Comparison of ENCODE assay signal across 22 mouse cellular contexts in genomic region chr11:104576772-104577612, GRCm38 (mm10). TPM values are rescaled to one million over a fixed set of nuclear protein-coding genes. Genes with fewer than 3 reads are reported as not detected.
DNase-seq lines count a peak whose midpoint lies in the region; ATAC-seq and TF ChIP-seq lines count a peak whose summit lies in the region.
"Had no signal": no experiment of that assay in that cellular context is flagged by ENCODE, and none has a peak within 500 bp of the region (broad histone marks: within the 10 kb centered on the region; RNA-seq: fewer than 3 reads in every experiment).

No protein-coding gene starts in this region.

- H3K27me3 ChIP-seq in heart, adult 2 months (ENCODE audit: control insufficient read depth, insufficient read depth, low read length), result no peaks in the 10 kb centered on the region
- no peaks in the 10 kb centered on the region for H3K27me3 ChIP-seq in kidney, embryonic 16.5 days (ENCODE audit: insufficient read depth, low read length)
- no peaks in the 10 kb centered on the region for H3K27me3 ChIP-seq in kidney, embryonic 14.5 days (ENCODE audit: control insufficient read depth, insufficient read depth, low read length)
- no peaks in the 10 kb centered on the region for H3K27me3 ChIP-seq in heart, postnatal 0 days (ENCODE audit: control insufficient read depth, insufficient read depth, low read length)

- no peak for TF ChIP-seq POLR2A in heart, adult 2 months (IDR thresholded peaks at IDR 0.05; ENCODE audit: insufficient read depth, low read depth, low read length)
- no peak for TF ChIP-seq POLR2A in cortical plate, adult 2 months (IDR thresholded peaks at IDR 0.05; ENCODE audit: extremely low read depth, insufficient read depth, low read length)

- no peak for TF ChIP-seq CTCF in heart, adult 2 months (IDR thresholded peaks at IDR 0.05)
- no peak for TF ChIP-seq CTCF in cortical plate, adult 2 months (IDR thresholded peaks at IDR 0.05; ENCODE audit: extremely low read depth, insufficient read depth, low read length)
- no peak for TF ChIP-seq CTCF in heart, postnatal 0 days (IDR thresholded peaks at IDR 0.05; ENCODE audit: low read depth)

- no peak for TF ChIP-seq EP300 in heart, adult 2 months (IDR thresholded peaks at IDR 0.05; ENCODE audit: insufficient read depth, low read depth, low read length)
- TF ChIP-seq EP300 in heart, postnatal 0 days (IDR thresholded peaks at IDR 0.05; ENCODE audit: low read depth), result no peak

- no peak for DNase-seq in heart, adult 2 months
- no peak for DNase-seq in heart, postnatal 10 days
- DNase-seq in heart, postnatal 0 days (ENCODE audit: low spot score), result no peak
- no peak for DNase-seq in cerebellum, adult 9-11 months
- no peak for DNase-seq in left cerebral cortex, postnatal 14 days (ENCODE audit: low spot score in 2 of 2)
- DNase-seq: adrenal gland, postnatal 25 days; cerebellum, adult 9-10 months; kidney, adult 18-20 months; kidney, postnatal 10 days; thymus, adult 18-20 months; thymus, postnatal 36 days had no signal

- no peak overlapping the region for H3K4me2 ChIP-seq in kidney, embryonic 16.5 days (replicated peaks; ENCODE audit: low read depth, low read length)
- H3K4me2 ChIP-seq in kidney, embryonic 14.5 days (replicated peaks; ENCODE audit: low read depth, low read length), result no peak overlapping the region
- H3K4me2 ChIP-seq in heart, postnatal 0 days (ENCODE audit: low read depth, low read length), result peak overlapping the region; percentile 40; the same call in 1 of the 2 replicates
- H3K4me2 ChIP-seq: embryonic facial prominence, embryonic 13.5 days; hindbrain, embryonic 14.5 days; limb, embryonic 12.5 days; liver, embryonic 15.5 days had no signal

- peak overlapping the region; percentile 45; the same call in 1 of the 2 replicates for H3K27ac ChIP-seq in heart, adult 2 months
- H3K27ac ChIP-seq in kidney, embryonic 16.5 days (ENCODE audit: low read length), result no peak overlapping the region
- H3K27ac ChIP-seq in kidney, embryonic 14.5 days (ENCODE audit: low read depth, low read length), result no peak overlapping the region
- H3K27ac ChIP-seq in cortical plate, adult 2 months (ENCODE audit: insufficient read depth, low read length), result 0 out of 2 replicates have a peak overlapping the region, but pooled peaks have one; percentile 31
- peak overlapping the region; percentile 77 for H3K27ac ChIP-seq in heart, postnatal 0 days (ENCODE audit: low read depth)
- H3K27ac ChIP-seq: embryonic facial prominence, embryonic 13.5 days; hindbrain, embryonic 14.5 days; limb, embryonic 12.5 days; liver, embryonic 15.5 days; midbrain, embryonic 10.5 days had no signal

- no peak for ATAC-seq in kidney, embryonic 16.5 days (ENCODE audit: low FRiP score, low TSS enrichment)
- no peak for ATAC-seq in kidney, embryonic 14.5 days (ENCODE audit: low FRiP score, low TSS enrichment)
- peak; percentile 33 for ATAC-seq in heart, postnatal 0 days (ENCODE audit: insufficient read depth, low read depth)
- ATAC-seq: forebrain, embryonic 14.5 days; inflammation-experienced regulatory T-cells, adult 6 months; midbrain, embryonic 16.5 days had no signal

- H3K4me1 ChIP-seq in heart, adult 2 months (ENCODE audit: control insufficient read depth, insufficient read depth, low read length), result peaks cover 3% of the 10 kb centered on the region
- peaks cover 4% of the 10 kb centered on the region; the same call in 1 of the 2 replicates for H3K4me1 ChIP-seq in kidney, embryonic 16.5 days (ENCODE audit: insufficient read depth, low read length)
- H3K4me1 ChIP-seq in kidney, embryonic 14.5 days (ENCODE audit: control insufficient read depth, insufficient read depth, low read length), result no peaks in the 10 kb centered on the region
- peaks cover 2% of the 10 kb centered on the region; the same call in 1 of the 2 replicates for H3K4me1 ChIP-seq in cortical plate, adult 2 months (ENCODE audit: control insufficient read depth, insufficient read depth, low read length)
- peaks cover 35% of the 10 kb centered on the region for H3K4me1 ChIP-seq in heart, postnatal 0 days (ENCODE audit: control insufficient read depth, insufficient read depth)
- H3K4me1 ChIP-seq: liver, embryonic 15.5 days had no signal

- H3K9ac ChIP-seq in heart, adult 2 months (ENCODE audit: low read depth, low read length), result no peak overlapping the region
- 0 out of 2 replicates have a peak overlapping the region, but pooled peaks have one; percentile 16 for H3K9ac ChIP-seq in kidney, embryonic 16.5 days (replicated peaks; ENCODE audit: low read length)
- no peak overlapping the region for H3K9ac ChIP-seq in kidney, embryonic 14.5 days (ENCODE audit: low read depth, low read length)
- H3K9ac ChIP-seq in heart, postnatal 0 days (replicated peaks; ENCODE audit: low read depth, low read length), result peak overlapping the region; percentile 31
- H3K9ac ChIP-seq: embryonic facial prominence, embryonic 13.5 days; hindbrain, embryonic 14.5 days; limb, embryonic 12.5 days; liver, embryonic 15.5 days had no signal

- no peaks in the 10 kb centered on the region for H3K36me3 ChIP-seq in heart, adult 2 months (ENCODE audit: control insufficient read depth, insufficient read depth, low read length)
- no peaks in the 10 kb centered on the region for H3K36me3 ChIP-seq in kidney, embryonic 16.5 days (ENCODE audit: insufficient read depth, low read length)
- H3K36me3 ChIP-seq in kidney, embryonic 14.5 days (ENCODE audit: control insufficient read depth, insufficient read depth, low read length), result no peaks in the 10 kb centered on the region
- H3K36me3 ChIP-seq in heart, postnatal 0 days (replicated peaks; ENCODE audit: control insufficient read depth, insufficient read depth, low read length), result no peaks in the 10 kb centered on the region; the same call in 1 of the 2 replicates
- H3K36me3 ChIP-seq: embryonic facial prominence, embryonic 13.5 days; limb, embryonic 12.5 days; liver, embryonic 15.5 days; midbrain, embryonic 10.5 days had no signal

- intact Hi-C loops in heart, adult 2 months (cut with DNase I), result no loop called here
- intact Hi-C loops in heart, postnatal 10 days (cut with DNase I), result no loop called here
- intact Hi-C loops in left cerebral cortex, postnatal 14 days (cut with DNase I), result no loop called here

- H3K4me3 ChIP-seq in heart, adult 2 months, result no peak overlapping the region
- no peak overlapping the region for H3K4me3 ChIP-seq in kidney, embryonic 16.5 days (ENCODE audit: low read length)
- H3K4me3 ChIP-seq in kidney, embryonic 14.5 days (ENCODE audit: low read length), result no peak overlapping the region
- H3K4me3 ChIP-seq in cortical plate, adult 2 months (ENCODE audit: insufficient read depth, low read length), result no peak overlapping the region
- peak overlapping the region; percentile 27 for H3K4me3 ChIP-seq in heart, postnatal 0 days (ENCODE audit: low read depth, low read length)
- H3K4me3 ChIP-seq: embryonic facial prominence, embryonic 13.5 days; limb, embryonic 12.5 days; liver, embryonic 15.5 days; midbrain, embryonic 10.5 days had no signal

- no peaks in the 10 kb centered on the region for H3K9me3 ChIP-seq in kidney, embryonic 16.5 days (ENCODE audit: low read length)
- no peaks in the 10 kb centered on the region for H3K9me3 ChIP-seq in kidney, embryonic 14.5 days (ENCODE audit: control insufficient read depth, low read length)
- no peaks in the 10 kb centered on the region for H3K9me3 ChIP-seq in heart, postnatal 0 days (replicated peaks; ENCODE audit: control insufficient read depth, low read length)
- H3K9me3 ChIP-seq: embryonic facial prominence, embryonic 13.5 days; limb, embryonic 12.5 days; liver, embryonic 15.5 days; midbrain, embryonic 10.5 days had no signal

- WGBS in heart, adult 2 months, result 65% methylated on average over 10 of the region's 10 CpGs
- WGBS in kidney, embryonic 16.5 days, result 37% methylated on average over 10 of the region's 10 CpGs
- 34% methylated on average over 10 of the region's 10 CpGs for WGBS in kidney, embryonic 14.5 days
- WGBS in heart, postnatal 0 days, result 25% methylated on average over 10 of the region's 10 CpGs

- no peaks in the 10 kb centered on the region for H3K79me2 ChIP-seq in heart, adult 2 months (replicated peaks; ENCODE audit: control insufficient read depth, insufficient read depth, low read length)

RNA-seq across cellular contexts. Expression of gene Myl4, which starts 26.5 kb away (rescaled TPM):
- total RNA-seq in heart, adult 2 months (2021), result 100 to 1,000 TPM; 484 to 619 TPM
- polyA plus RNA-seq in heart, adult 2 months (2012; rRNA removed), result 1,288 and 1,402 TPM in 2 replicates
- 100 to 1,000 TPM; 257 to 700 TPM for total RNA-seq in heart, postnatal 10 days (2021)
- polyA plus RNA-seq in kidney, embryonic 16.5 days (2015; fragmentation: Nextera tagmentation; extraction: Ambion mirVana), result 7.1 and 11.6 TPM in 2 replicates
- 1.2 and 1.8 TPM in 2 replicates for polyA plus RNA-seq in kidney, embryonic 14.5 days (2014; fragmentation: Nextera tagmentation; extraction: Ambion mirVana)
- polyA plus RNA-seq in cortical plate, adult 2 months (2012; rRNA removed), result 70.4 and 74.0 TPM in 2 replicates
- 758 and 991 TPM in 2 replicates for total RNA-seq in heart, postnatal 0 days (2014; rRNA removed; ENCODE audit: low replicate concordance)
- 1,182 and 1,364 TPM in 2 replicates for polyA plus RNA-seq in heart, postnatal 0 days (2015; fragmentation: Nextera tagmentation; extraction: Ambion mirVana)
- 10 to 100 TPM; 22.9 to 27.2 TPM for total RNA-seq in left cerebral cortex, postnatal 14 days (2021)

RNA-seq across cellular contexts. Expression of gene Cdc27, which starts 26.6 kb away (rescaled TPM):
- total RNA-seq in heart, adult 2 months (2021), result 10 to 100 TPM; 23.2 to 24.6 TPM
- 4.6 and 10.7 TPM in 2 replicates for polyA plus RNA-seq in heart, adult 2 months (2012; rRNA removed)
- 10 to 100 TPM; 32.4 to 40.6 TPM for total RNA-seq in heart, postnatal 10 days (2021)
- polyA plus RNA-seq in kidney, embryonic 16.5 days (2015; fragmentation: Nextera tagmentation; extraction: Ambion mirVana), result 34.7 and 37.1 TPM in 2 replicates
- polyA plus RNA-seq in kidney, embryonic 14.5 days (2014; fragmentation: Nextera tagmentation; extraction: Ambion mirVana), result 39.9 and 55.5 TPM in 2 replicates
- 22.2 and 23.8 TPM in 2 replicates for polyA plus RNA-seq in cortical plate, adult 2 months (2012; rRNA removed)
- total RNA-seq in heart, postnatal 0 days (2014; rRNA removed; ENCODE audit: low replicate concordance), result 16.6 and 18.3 TPM in 2 replicates
- polyA plus RNA-seq in heart, postnatal 0 days (2015; fragmentation: Nextera tagmentation; extraction: Ambion mirVana), result 19.6 and 20.5 TPM in 2 replicates
- total RNA-seq in left cerebral cortex, postnatal 14 days (2021), result 10 to 100 TPM; 59.6 to 67.6 TPM

RNA-seq across cellular contexts. Expression of gene Itgb3, which starts 30.8 kb away (rescaled TPM):
- total RNA-seq in heart, adult 2 months (2021), result 1 to 10 TPM; 2.3 to 8.1 TPM
- polyA plus RNA-seq in heart, adult 2 months (2012; rRNA removed), result 2.7 and 3.6 TPM in 2 replicates
- total RNA-seq in heart, postnatal 10 days (2021), result 1 to 10 TPM; 5.8 to 7.3 TPM
- polyA plus RNA-seq in kidney, embryonic 16.5 days (2015; fragmentation: Nextera tagmentation; extraction: Ambion mirVana), result 2.2 and 3.1 TPM in 2 replicates
- polyA plus RNA-seq in kidney, embryonic 14.5 days (2014; fragmentation: Nextera tagmentation; extraction: Ambion mirVana), result 0.80 and 0.85 TPM in 2 replicates
- polyA plus RNA-seq in cortical plate, adult 2 months (2012; rRNA removed), result 2.4 and 2.5 TPM in 2 replicates
- 5.2 and 16.4 TPM in 2 replicates for total RNA-seq in heart, postnatal 0 days (2014; rRNA removed; ENCODE audit: low replicate concordance)
- 1.6 and 1.7 TPM in 2 replicates for polyA plus RNA-seq in heart, postnatal 0 days (2015; fragmentation: Nextera tagmentation; extraction: Ambion mirVana)
- 1 to 10 TPM; 4.3 to 4.5 TPM for total RNA-seq in left cerebral cortex, postnatal 14 days (2021)

Comparison
In these comparisons a context has a peak if more than half of its experiments do, and no peak if none do; other contexts are left out.
1. H3K9ac ChIP-seq: peak in kidney, embryonic 16.5 days (single experiment) and heart, postnatal 0 days (single experiment); none in heart, adult 2 months (single experiment) and kidney, embryonic 14.5 days (single experiment).
2. H3K27ac ChIP-seq: peak in heart, adult 2 months (single experiment), cortical plate, adult 2 months (single experiment) and heart, postnatal 0 days (single experiment); none in kidney, embryonic 16.5 days (single experiment) and kidney, embryonic 14.5 days (single experiment).
3. RNA of gene Myl4, which starts 26.5 kb away (polyA plus RNA-seq): 1,288 to 1,402 TPM in heart, adult 2 months and 1,182 to 1,364 TPM in heart, postnatal 0 days; 70.4 to 74.0 TPM in cortical plate, adult 2 months, 7.1 to 11.6 TPM in kidney, embryonic 16.5 days and 1.2 to 1.8 TPM in kidney, embryonic 14.5 days; every median in the first group is over 10 times any median in the second.